Mouse (Mus musculus): ENCODE data around the gene Ccdc157.

The Ccdc157 gene

GRCm38 (mm10) chr11:4103522-4103921 lies 56.6 kb downstream of the Ccdc157 start:
- DNase-seq (ENCODE audit: low spot score in 2 of 2) = no peak

- no peak for DNase-seq (ENCODE audit: low spot score in 2 of 2)
Measured at GRCm38 (mm10) chr11:4101851-4102250, 58.2 kb downstream of the Ccdc157 start.

- DNase-seq (ENCODE audit: low spot score in 2 of 2) = no peak
Measured at GRCm38 (mm10) chr11:4099447-4099846, 60.6 kb downstream of the Ccdc157 start.

- DNase-seq (ENCODE audit: low spot score in 2 of 2) = no peak
Measured at GRCm38 (mm10) chr11:4098816-4099215, 61.3 kb downstream of the Ccdc157 start.

- DNase-seq (ENCODE audit: low spot score in 2 of 2) = no peak
Measured at GRCm38 (mm10) chr11:4098120-4098519, 62.0 kb downstream of the Ccdc157 start.

- DNase-seq (ENCODE audit: low spot score in 2 of 2) = no peak
Measured at GRCm38 (mm10) chr11:4097091-4097621, 62.9 kb downstream of the Ccdc157 start.

GRCm38 (mm10) chr11:4096054-4096984 lies 63.8 kb downstream of the Ccdc157 start:
- DNase-seq (ENCODE audit: low spot score in 2 of 2) = peak; percentile 95 to 96

- DNase-seq (ENCODE audit: low spot score in 2 of 2) = peak; percentile 35 to 49
Measured at GRCm38 (mm10) chr11:4095171-4096053, 64.7 kb downstream of the Ccdc157 start, which contains the start of gene Mtfp1. Gene Mtfp1, minus strand, starts transcription at chr11:4095445.

- DNase-seq (ENCODE audit: low spot score in 2 of 2) = peak; percentile 60 to 78
Measured at GRCm38 (mm10) chr11:4094378-4095170, 65.5 kb downstream of the Ccdc157 start.

GRCm38 (mm10) chr11:4093459-4094377 lies 66.4 kb downstream of the Ccdc157 start:
- no peak for DNase-seq (ENCODE audit: low spot score in 2 of 2)
